Mouse (Mus musculus): Measurements from ENCODE around the gene Ccdc51.

DNA sequence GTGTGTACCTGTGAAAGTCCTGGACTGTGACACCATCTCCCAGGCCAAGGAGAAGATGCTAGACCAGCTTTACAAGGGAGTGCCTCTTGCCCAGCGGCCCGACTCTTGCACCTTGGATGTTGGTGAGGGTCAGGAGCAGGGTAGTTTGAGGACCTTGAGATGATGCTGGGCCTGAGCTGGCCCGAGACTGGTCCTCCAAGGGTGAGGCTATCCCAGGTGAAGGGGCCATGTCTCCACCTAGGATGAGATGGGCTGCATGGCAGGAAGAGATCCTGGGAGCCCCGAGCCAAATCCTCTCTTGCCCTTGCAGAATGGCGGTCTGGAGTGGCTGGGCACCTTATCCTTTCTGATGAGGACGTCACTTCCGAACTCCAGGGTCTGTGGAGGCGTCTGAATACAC lies 31.0 kb downstream of the Ccdc51 start:
- TF ChIP-seq MYOD1 (IDR thresholded peaks at IDR 0.05; ENCODE audit: control insufficient read depth, insufficient read length, low read depth) (no peak), MYOG (IDR thresholded peaks at IDR 0.05; ENCODE audit: control insufficient read depth, extremely low read depth, insufficient read length) (no peak), CTCF (IDR thresholded peaks at IDR 0.05; ENCODE audit: control insufficient read depth, insufficient read depth, insufficient read length) (no peak), MAX (IDR thresholded peaks at IDR 0.05) (no peak)
